Mouse (Mus musculus): ENCODE measurements around the gene Agpat2.

The Agpat2 gene

GRCm38 (mm10) chr2:26575378-26575777 is 28.8 kb downstream of the Agpat2 start:
- DNase-seq (ENCODE audit: low spot score in 2 of 2): no peak

GRCm38 (mm10) chr2:26574862-26575261 is 29.4 kb downstream of the Agpat2 start:
- DNase-seq (ENCODE audit: low spot score in 2 of 2): no peak

- no peak for DNase-seq (ENCODE audit: low spot score in 2 of 2)
Measured at GRCm38 (mm10) chr2:26573807-26574206, 30.4 kb downstream of the Agpat2 start.

GRCm38 (mm10) chr2:26573396-26573795 is 30.8 kb downstream of the Agpat2 start:
- no peak for DNase-seq (ENCODE audit: low spot score in 2 of 2)

GRCm38 (mm10) chr2:26571826-26572225 is 32.4 kb downstream of the Agpat2 start:
- no peak for DNase-seq (ENCODE audit: low spot score in 2 of 2)

- no peak for DNase-seq (ENCODE audit: low spot score in 2 of 2)
Measured at GRCm38 (mm10) chr2:26571400-26571799, 32.8 kb downstream of the Agpat2 start.

GRCm38 (mm10) chr2:26570034-26570433 is 34.2 kb downstream of the Agpat2 start:
- no peak for DNase-seq (ENCODE audit: low spot score in 2 of 2)

- no peak for DNase-seq (ENCODE audit: low spot score in 2 of 2)
Measured at GRCm38 (mm10) chr2:26566221-26566620, 38.0 kb downstream of the Agpat2 start.

GRCm38 (mm10) chr2:26561351-26562016 is 42.7 kb downstream of the Agpat2 start:
- no peak for DNase-seq (ENCODE audit: low spot score in 2 of 2)

- no peak for DNase-seq (ENCODE audit: low spot score in 2 of 2)
Measured at GRCm38 (mm10) chr2:26560506-26560905, 43.7 kb downstream of the Agpat2 start.

GRCm38 (mm10) chr2:26556535-26556993 is 47.7 kb downstream of the Agpat2 start:
- peak in 1 of 2 experiments; percentile 56 for DNase-seq (ENCODE audit: low spot score in 2 of 2)

GRCm38 (mm10) chr2:26555076-26555475 is 49.1 kb downstream of the Agpat2 start:
- no peak for DNase-seq (ENCODE audit: low spot score in 2 of 2)

- peak; percentile 75 to 82 for DNase-seq (ENCODE audit: low spot score in 2 of 2)
Measured at GRCm38 (mm10) chr2:26553904-26554303, 50.3 kb downstream of the Agpat2 start.

GRCm38 (mm10) chr2:26552066-26552465 is 52.2 kb downstream of the Agpat2 start:
- no peak for DNase-seq (ENCODE audit: low spot score in 2 of 2)

GRCm38 (mm10) chr2:26551446-26551845 is 52.8 kb downstream of the Agpat2 start:
- peak in 1 of 2 experiments; percentile 63 for DNase-seq (ENCODE audit: low spot score in 2 of 2)

- no peak for DNase-seq (ENCODE audit: low spot score in 2 of 2)
Measured at GRCm38 (mm10) chr2:26550777-26551176, 53.4 kb downstream of the Agpat2 start.

- no peak for DNase-seq (ENCODE audit: low spot score in 2 of 2)
Measured at GRCm38 (mm10) chr2:26550205-26550604, 54.0 kb downstream of the Agpat2 start.

GRCm38 (mm10) chr2:26549801-26550200 is 54.4 kb downstream of the Agpat2 start:
- no peak for DNase-seq (ENCODE audit: low spot score in 2 of 2)

- DNase-seq (ENCODE audit: low spot score in 2 of 2): no peak
Measured at GRCm38 (mm10) chr2:26547481-26547880, 56.7 kb downstream of the Agpat2 start.

- no peak for DNase-seq (ENCODE audit: low spot score in 2 of 2)
Measured at GRCm38 (mm10) chr2:26544265-26544664, 60.0 kb downstream of the Agpat2 start.

GRCm38 (mm10) chr2:26543768-26544167 is 60.4 kb downstream of the Agpat2 start:
- no peak for DNase-seq (ENCODE audit: low spot score in 2 of 2)

- no peak for DNase-seq (ENCODE audit: low spot score in 2 of 2)
Measured at GRCm38 (mm10) chr2:26543155-26543554, 61.1 kb downstream of the Agpat2 start.

Measured in urinary bladder, adult 18-20 months (tissue).